Mouse (Mus musculus): ENCODE measurements around the gene Eid3.
A peak's percentile ranks its signal among the peaks of the same experiment; 100 is the strongest.

Gene Eid3

DNA sequence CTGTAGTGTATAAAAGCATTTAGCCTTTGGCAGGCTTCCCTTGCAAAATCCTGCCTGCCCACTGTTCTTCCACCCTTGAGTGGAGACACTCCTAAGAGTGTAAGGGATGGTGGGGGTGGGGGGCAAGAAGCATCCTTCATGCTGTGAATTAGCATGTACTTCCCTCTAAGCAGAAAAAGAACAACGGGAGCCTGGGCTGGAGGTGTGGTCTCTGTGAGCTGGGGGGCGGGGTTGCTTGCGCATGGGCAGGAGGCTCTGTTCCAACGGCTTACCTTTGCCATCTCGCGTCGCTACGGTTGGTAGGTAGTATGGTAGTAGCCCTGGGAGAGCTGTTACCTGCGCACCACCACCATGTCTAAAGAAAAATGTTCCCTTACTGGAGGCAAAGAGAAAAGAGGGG, at the start of gene Eid3:
Gene Eid3, plus strand, starts transcription at position 271 of the 400 bp plus-strand sequence.
- no peak for DNase-seq (ENCODE audit: low spot score)

DNA sequence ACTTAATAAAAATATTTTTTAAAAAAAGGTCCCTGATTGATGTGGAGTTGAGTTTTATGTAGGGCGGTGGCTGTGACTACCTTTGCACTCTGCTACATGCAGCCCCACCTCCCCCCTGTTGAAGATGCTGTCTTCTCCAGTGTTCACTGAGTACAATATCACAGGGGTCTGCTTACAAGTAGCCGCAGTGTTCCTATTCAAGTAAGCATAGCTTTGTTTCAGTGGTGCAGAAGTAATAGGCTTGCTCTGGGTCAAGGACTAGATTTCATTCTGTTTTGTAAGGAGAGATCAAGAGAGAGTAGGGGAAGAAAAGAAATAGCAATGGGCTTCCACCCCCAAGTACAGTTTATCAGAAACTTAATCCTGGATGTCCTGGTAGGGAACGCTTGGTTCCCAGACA, 48.9 kb upstream of the Eid3 start:
- no peak for DNase-seq (ENCODE audit: low spot score)

DNA sequence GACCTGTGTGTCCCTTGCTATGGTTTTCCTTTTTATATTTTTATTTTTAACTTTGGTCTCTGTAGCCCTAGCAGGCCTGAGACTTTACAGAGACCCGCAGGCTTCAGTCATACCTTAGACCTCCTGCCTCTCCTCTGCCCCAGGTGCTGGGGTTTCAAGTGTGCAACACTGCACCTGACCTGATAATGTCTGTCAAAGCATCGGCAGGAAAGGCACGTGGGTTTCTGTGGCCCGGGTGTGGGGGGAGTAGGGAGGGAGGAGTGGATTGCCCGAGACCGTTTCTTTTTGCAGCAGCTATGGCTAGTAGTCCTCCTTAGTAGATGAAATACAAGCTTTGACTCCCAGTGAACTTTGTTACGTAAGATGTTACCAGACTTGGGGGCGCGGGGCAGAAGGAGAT, 48.5 kb upstream of the Eid3 start:
- no peak for DNase-seq (ENCODE audit: low spot score)

DNA sequence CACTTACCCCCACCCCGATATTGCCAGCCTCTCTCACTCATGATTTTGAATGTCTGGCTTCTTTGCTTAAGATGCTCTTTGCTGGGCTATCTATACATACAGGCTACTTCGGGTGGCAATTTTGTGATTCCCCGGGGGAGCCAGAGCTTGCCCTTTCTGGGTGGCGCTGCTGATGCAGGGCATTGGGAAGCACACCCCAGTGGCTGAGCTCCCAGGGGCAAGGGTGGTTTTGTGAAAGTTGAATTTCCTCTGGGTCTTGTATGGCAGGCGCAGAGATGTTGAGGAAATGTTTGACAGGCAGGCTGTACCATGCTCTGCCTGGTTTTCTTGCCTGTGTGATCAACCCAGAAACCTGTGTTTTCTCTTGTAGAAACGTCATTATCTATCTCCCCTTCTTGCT, 47.8 kb upstream of the Eid3 start:
- DNase-seq (ENCODE audit: low spot score): no peak

DNA sequence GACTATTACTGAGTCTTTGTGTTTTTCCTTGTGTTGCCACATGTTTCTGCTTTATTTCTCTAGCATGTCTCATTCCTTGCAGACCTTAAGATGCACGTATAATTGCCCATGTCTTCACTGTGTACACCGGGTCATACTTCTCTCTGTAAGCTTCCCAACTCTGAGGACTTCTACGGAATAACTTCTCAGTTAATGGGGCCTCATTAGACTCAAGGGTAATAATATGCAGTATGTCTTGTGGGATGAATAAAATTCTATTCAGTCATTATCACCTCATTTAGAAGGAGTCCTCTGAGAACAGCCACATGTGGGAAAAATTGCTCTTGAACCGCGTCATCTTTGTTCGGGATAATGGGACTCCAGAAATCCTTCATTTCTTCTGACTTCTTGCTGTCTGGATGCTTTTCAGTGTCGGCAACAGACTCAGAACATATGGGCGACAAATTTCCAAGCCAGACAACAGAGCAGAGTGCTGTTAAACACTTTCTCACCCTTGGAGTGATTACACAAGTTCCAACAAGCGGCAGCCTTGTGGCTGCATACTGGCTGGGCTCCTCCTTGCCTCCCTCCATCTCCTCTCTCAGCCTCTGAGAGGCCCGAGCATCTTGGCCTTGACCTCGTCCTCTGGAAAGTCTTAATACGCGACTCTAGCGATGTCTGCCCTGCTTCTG, 43.2 kb upstream of the Eid3 start:
- DNase-seq (ENCODE audit: low spot score): no peak

DNA sequence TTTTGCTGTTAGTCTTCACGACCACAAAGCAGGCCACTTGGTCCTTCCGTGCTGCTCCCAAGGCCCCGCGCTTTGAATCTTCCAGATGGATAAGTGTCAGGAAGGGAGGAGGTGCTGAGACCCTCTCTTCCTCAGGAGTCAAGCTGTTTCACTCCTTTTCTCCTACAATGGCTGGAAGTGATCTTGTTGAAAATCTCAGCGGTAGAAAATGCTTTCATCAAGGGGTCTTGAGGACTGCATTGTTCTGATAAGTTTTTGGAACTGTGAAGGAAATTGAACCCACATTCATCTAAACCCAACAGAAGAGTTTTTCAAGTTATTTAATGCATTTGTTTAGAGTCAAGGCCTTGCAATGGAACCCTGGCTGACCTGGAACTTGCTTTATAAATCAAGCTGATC, 42.6 kb upstream of the Eid3 start:
- no peak for DNase-seq (ENCODE audit: low spot score)

DNA sequence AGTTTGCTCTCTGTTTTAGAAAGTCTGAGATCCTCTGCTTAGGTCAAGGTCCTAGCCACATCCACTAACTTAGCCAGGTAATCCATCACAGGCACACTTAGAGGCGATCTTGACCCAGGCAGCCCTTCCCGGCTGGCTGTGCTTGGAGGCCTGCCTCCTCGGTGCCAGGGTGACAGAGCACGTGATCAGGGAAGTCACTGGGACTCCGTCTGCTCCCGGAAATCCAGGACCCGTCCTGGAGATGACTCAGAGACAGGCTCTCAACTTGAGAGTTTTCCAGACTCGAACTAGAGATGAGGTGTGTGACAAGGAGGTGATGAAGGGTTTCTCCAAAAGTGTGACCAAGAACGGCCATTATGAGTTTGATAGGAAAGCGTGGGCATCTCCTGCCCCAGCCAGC, 41.9 kb upstream of the Eid3 start:
- DNase-seq (ENCODE audit: low spot score): no peak

DNA sequence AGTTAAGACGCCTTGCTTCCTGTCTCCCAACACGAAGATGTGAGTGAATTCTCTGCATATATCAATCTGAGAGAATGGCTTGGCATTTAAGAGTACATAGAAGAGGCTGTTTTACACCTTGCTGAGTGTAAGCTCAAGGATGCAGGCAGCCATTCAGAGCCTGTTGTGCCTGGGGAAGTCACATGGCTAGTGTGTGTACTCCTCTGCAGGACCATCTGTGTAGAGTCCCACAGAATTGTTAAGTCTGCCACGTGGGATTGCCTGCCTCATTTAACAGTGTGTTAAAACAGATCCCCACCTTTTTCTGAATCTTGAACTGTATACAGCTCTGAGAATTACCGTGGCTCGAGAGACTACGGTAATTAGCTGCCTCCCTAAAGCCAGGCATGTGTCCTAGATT, 39.9 kb upstream of the Eid3 start:
- DNase-seq (ENCODE audit: low spot score): no peak

DNA sequence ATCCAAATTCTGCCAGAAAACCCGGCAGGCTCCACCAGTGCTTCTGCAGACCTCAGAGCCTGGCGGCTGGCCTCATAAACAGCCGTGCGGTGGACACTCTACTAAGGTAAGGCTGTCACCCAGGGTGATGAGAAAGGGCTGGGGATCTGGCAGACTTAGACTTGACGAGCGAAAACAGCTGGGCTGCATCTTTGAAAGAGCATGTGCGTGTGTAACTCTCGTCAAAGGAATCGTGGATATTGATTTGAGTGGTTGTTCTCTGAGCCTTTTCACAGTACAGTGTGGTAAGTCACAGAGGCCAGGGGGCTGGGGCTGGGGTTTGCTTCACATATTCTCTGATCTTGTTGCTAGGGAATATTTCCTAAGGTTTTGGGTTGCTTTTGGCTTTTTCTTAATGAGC, 32.5 kb upstream of the Eid3 start, which contains the start of gene Txnrd1:
Gene Txnrd1, plus strand, starts transcription at position 26 of the 400 bp plus-strand sequence.
- DNase-seq (ENCODE audit: low spot score): no peak

DNA sequence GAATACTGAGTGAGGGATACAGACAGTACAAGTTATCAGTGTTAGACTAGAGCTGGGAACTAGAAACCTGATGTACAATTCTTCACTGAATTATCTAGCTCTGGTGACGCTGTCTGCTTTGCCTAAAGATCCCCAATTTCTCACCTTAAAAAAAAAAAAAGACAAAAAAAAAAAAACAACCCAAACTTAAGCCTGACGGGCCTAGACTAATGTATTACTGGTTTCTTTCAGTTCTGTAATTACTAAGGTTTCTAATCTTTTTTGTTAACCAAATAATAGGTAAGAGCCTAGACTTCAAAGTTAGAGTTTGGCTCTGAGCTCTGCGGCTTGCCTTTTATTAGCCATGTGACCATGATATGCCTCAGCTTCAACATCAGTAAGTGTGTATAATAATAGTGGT, 30.5 kb upstream of the Eid3 start:
- DNase-seq (ENCODE audit: low spot score): no peak

DNA sequence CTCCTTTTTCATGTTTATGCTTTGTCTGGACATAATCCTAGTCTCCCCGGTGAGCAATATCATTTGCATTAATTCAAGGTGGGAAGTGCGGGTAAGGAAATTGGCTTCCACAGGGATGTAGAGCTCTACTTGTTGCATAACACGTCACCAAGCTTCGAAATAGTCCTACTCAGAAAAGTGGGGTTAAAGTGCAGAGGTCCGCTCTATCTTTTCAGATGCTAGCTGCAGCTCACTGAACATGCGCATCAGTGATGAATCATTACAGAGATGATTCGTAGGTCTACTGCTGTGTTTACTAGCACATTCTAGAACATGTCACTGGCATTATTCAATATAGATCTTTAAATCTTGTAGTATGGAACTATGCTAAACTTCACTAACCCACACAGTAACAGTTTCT, 28.0 kb upstream of the Eid3 start:
- DNase-seq (ENCODE audit: low spot score): no peak

DNA sequence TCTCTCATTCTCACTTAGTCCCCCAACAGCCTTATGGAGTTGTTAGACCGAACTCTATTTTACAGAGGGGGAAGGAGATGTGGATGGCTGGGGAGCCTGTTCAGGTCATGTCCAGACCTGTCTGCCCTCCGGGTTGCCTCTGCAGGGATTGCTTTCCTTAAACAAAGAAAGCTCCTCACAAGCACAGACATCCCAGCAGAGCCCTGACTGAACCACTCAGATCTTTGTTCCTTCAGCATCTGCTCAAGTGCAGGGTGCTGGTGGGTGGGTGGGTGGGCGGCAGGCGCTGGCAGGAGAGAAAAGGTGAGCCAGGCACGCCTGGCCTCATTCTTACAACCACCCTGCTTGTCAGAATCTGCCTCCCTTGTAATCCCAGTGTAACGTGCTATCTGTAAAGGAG, 22.3 kb upstream of the Eid3 start:
- DNase-seq (ENCODE audit: low spot score): no peak

DNA sequence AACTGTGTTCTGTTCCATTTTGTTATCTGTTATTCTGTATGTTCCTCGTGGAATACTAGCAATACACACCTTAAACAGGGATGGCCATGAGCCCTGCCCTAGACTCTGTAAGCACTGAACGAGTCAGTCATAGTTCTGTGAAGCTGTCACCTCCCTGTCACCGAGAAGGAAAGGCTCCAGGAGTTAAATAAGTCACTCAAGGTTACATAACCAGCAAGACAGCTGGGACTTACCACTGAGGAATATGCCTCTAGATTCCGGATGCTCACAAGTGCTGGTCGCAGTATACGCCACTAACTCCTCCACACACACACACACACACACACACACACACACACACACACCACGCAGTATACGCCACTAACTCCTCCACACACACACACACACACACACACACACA, 21.7 kb upstream of the Eid3 start:
- DNase-seq (ENCODE audit: low spot score): no peak

DNA sequence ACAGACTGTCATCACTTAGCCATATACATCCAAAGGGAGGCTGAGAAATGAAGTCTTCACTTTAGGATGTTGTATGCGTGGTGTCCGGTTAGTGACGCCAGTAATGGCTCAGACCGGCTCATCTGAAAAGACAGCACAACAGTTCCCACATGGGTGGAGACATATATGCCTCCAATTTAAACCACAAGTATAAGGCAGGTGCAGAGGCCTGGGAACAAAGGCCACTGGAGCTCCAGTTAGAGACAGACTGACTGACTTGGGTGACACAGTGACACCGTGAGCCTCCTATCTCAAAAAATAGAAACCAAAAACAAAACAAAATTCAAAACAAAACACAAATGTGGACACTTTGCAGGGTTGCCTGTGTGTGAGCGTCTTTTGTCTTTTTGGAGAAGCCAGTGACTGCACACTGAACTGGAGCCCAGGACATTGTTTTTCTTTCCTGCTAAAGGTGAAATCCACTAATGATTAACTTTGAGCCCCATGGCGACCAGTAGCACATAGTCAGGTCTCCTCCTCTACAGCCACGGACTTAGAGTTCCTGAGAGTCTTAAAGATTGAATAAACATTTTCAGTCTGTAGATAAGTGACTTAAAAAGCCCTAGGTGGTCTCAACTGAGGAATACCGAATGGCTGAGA, 18.5 kb upstream of the Eid3 start:
- no peak for DNase-seq (ENCODE audit: low spot score)

DNA sequence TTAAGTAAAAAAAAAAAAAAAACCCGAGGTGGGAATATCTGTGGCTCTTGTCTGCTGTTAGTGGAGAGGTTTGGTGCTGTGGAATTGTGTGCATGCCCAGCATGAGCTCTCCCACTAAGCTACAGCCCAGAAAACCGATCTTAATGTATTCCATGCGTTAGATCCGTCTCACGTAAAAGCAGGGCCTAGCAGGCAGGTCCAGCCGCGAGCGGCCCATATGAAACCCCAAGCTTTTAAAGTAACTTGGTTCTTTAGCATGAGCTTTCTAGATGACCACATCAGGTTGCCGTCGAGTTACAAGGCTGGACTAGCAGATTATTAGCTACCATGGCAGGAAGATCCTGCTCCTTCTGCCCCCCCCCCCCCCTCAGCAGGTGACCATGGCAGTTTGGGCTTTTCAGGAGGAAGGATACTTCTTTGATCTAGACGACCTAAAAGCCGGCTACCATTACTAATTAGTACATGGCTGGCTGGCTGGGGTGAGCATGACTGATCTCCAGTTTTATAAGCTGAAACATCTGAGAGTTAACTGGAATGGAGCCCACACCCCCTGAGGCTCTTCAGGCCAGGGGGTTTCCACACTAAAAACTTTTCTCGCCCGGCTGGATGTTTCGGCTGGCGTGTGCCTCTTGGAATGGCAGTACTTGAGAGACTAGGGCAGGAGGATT, 16.6 kb upstream of the Eid3 start:
- no peak for DNase-seq (ENCODE audit: low spot score)

DNA sequence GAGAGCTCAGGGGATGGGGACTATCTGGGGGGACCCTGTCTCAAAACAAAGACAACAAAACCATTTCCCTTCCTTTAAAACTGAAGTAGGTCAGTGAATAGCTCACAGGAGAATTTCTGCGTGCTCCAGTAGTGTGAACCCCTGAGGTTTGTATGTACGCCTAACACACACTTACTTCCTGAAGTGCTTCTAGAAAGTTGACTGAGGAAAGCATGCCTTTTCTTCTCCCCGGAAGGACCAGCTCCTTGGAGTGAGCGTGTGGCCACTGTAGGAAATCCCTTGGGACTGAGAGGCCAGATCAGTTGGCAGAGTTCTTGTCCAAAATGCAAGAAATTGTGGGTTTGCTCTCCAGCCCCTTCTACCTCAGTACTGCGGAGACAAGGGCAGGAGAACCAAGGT, 16.1 kb upstream of the Eid3 start:
- no peak for DNase-seq (ENCODE audit: low spot score)

DNA sequence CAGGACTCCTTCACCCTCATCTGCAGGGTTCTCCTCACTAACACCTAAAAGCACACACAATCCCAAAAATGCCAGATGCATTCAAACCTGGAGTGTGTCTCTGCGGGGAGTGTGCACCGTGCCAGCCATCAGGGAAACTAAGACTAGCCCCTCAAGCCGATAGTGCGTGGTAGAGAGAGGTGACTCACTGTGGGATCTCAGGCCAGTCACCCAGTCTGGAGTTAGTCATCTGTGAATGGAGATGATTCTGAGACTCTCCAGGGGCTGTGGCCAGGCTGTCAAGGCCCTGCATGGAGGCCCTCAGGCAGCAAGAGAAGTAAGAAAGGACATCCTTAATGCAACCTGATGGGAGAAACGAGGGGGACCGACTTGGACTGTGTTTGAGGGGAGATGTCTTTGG, 14.7 kb upstream of the Eid3 start:
- no peak for DNase-seq (ENCODE audit: low spot score)

DNA sequence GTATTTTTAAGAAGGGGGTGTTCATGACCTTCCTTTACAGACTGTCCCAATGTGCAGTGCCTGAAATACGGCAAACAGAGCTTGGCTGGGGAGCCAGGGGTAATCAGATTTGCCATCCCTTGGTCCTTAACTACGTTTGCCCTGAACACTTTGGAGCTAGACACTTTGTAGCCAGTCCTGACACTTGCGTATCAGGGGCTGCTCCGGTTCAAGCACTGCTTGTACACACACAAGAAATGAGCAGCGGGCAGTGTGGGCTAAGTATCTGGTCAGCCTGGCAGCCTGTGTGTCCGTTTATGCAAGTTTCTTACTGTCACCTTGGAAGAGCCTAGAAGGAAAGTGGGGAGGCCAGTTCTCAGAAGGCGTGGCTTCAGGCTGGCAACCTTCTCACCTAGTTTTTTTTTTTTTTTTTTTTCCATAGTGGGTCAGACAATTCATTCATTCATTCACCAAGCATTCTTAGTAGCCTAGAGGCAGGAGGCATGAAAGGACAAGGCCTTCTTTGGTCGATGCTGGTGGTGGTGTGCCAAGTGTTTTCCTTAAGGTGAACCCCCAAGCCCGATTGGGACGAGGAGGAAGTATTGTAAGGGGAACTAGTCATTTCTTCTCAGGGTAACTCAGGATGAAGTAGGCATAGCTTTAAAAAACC, 8.3 kb upstream of the Eid3 start:
- no peak for DNase-seq (ENCODE audit: low spot score)

DNA sequence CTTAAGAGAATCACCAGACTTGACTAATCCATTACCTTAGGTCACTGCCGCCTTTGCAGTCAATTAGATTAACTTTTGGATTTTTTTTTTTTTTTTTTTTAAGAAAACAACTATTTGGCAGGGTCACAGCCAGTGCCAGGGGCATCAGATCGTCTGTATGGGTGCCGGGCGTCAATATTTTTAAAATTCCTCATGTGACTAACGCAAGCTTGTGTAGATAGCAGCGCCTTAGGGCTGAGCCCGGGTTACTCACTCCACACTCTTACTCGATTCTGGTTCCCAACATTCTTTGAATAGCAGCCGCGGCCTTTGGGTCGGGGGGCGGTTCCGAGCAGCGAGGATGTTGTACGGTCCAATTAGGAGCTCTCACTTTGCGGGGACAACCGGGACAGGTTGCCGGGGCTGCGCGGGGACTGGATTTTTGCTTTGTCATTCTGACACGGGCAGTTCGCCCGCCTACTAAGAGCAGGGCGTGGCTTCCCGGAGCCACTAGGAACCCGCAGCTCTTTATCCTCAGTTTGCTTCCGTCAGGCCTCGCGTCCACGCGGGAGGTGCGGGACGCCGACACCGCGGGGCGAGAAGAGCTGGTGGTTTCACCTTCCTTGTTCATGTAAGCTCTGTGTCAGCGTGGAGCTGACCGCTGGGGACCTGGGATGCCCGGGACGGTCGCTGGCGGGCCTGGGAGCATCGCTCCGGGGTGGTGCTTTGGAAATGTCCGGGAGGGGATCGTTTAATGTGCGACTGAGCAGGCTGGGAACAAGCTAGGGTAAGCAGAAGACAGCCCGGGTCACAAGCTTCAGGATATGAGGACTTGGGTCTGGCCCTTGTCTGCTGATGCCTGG, 7.5 kb upstream of the Eid3 start:
- peak; percentile 85 for DNase-seq (ENCODE audit: low spot score)

DNA sequence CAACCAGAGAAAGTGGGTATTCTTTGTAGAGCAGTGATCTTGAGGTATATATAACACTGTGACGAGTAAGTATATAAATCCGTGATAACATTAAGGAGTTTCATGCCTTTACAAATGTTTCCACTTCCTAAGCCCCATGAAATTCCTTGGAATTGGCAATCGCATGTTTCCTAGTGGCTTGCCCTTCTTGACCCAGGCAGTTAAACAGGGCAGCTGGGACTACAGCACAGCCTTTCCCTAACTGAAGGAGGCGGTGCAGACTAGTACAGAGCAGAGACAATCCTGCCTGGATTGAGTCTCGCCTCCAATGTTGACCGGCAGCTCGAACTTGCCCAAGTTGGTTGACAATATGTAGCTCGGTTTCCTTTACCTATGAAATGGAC, 6.9 kb upstream of the Eid3 start:
- DNase-seq (ENCODE audit: low spot score): no peak

DNA sequence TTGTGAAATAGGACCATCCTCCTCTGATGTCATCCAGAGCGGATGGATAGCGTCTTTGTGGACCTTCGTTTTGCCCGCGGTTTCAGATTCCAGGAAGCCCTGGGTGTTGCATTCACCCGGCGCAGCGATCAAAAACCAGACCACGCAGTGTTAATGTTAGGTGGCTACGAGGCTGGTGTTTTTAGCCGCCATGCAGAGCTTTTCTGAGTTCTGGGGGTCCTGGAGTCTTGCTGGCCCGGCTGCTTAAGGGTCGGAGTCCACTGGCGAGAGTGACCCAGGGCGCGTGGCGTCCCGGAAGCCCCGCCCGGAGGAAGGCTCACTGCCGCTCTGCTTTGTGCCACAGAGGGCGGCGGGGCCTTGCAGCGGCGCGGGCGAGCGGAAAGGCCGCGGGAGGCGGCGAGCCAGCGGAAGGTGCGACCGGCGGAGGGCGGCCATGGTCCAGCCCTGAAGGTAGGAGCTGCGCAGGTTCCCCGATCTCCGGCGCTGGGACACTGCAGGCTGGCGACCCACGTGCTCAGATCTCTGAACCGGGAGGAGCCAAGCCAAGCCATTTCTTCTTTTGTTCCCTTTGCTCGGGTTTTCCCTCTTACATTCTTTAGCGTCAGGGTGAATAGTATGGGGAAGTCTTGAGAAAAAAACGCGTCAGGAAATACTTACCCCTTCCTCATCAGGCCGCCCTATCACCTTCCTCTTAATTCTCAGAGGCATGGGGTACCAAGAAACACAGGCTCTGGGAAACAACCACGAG, 6.1 kb upstream of the Eid3 start:
- peak; percentile 50 for DNase-seq (ENCODE audit: low spot score)

DNA sequence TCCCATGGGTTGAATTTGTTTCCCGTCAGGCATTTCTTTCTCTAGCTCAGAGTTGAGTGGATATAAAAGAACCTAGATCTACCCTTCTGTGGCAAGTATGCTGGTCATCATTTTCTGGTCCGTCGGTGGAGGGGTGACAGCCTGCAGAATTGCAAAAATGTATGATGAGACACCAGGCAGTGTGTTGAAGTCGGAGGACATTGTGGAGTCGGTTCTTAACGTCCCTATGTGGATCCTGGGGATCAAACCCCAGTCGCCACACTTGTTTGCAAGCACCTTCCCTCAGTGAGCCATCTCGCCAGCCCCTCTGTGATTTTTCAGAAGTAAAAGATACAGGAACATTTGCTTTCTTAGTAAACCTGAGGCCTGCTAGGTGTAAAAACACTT, 5.5 kb upstream of the Eid3 start:
- no peak for DNase-seq (ENCODE audit: low spot score)
